Mouse (Mus musculus) forebrain, embryonic 13.5 days (tissue): ENCODE data around the gene Stag1. TPM values are rescaled to one million over a fixed set of nuclear protein-coding genes. Genes with fewer than 3 reads are reported as not detected.
"Not testable (repeated sequence)": the region's sequence is repeated elsewhere in the genome, so short reads cannot be mapped to it uniquely, and the experiment has no call there.

Source experiments
- ATAC-seq: fragments of 200-750 bp; cut with Nextera tagmentation; 2 replicates; pipeline ENCODE4 v1.8.0; 2017
- H3K27ac ChIP-seq: fragments of 300-500 bp; sonication (generic); 2 replicates; pipeline ENCODE4 v1.5.1; 2015; ENCODE audit warnings: inconsistent platforms, mild to moderate bottlenecking, moderate library complexity
- H3K27me3 ChIP-seq: fragments of 300-500 bp; sonication (generic); 2 replicates; pipeline ENCODE4 v1.6.1; 2015; ENCODE audit warnings: mild to moderate bottlenecking, inconsistent platforms
- H3K36me3 ChIP-seq: fragments of 300-500 bp; sonication (generic); 2 replicates; pipeline ENCODE4 v1.6.1; 2015; ENCODE audit warnings: mild to moderate bottlenecking, inconsistent platforms; ENCODE audit not compliant: poor library complexity, severe bottlenecking
- H3K4me1 ChIP-seq: fragments of 300-500 bp; sonication (generic); 2 replicates; pipeline ENCODE4 v1.6.1; 2015; ENCODE audit warnings: inconsistent platforms
- H3K4me2 ChIP-seq: fragments of 300-500 bp; sonication (generic); 2 replicates; pipeline ENCODE4 v1.6.1; 2015; ENCODE audit warnings: inconsistent platforms, mild to moderate bottlenecking, moderate library complexity
- H3K4me3 ChIP-seq: fragments of 300-500 bp; sonication (generic); 2 replicates; pipeline ENCODE4 v1.5.1; 2015; ENCODE audit warnings: mild to moderate bottlenecking, inconsistent platforms
- H3K9ac ChIP-seq: fragments of 300-500 bp; sonication (generic); 2 replicates; pipeline ENCODE4 v1.6.1; 2015; ENCODE audit warnings: mild to moderate bottlenecking, inconsistent platforms
- H3K9me3 ChIP-seq: fragments of 300-500 bp; sonication (generic); replicated peaks from 2 replicates; pipeline ENCODE4 v1.6.1; 2016; ENCODE audit warnings: inconsistent platforms
- WGBS: fragments of 180-500 bp; shearing (Covaris S2); methylation state at CpG from one replicate; pipeline ENCODE4 v1.1.7; 2015; 5-methylcytosine and 5-hydroxymethylcytosine counted together
- polyA plus RNA-seq: library from polyadenylated mRNA; unstranded; fragments of >200 nt; fragmentation: Nextera tagmentation; extraction: Ambion mirVana; gene quantifications from 2 replicates; pipeline ENCODE4 v1.2.1, GENCODE M21; 2015

Gene Stag1
- polyA plus RNA-seq, 1 experiment from 2014 or later = 54.4 TPM

DNA sequence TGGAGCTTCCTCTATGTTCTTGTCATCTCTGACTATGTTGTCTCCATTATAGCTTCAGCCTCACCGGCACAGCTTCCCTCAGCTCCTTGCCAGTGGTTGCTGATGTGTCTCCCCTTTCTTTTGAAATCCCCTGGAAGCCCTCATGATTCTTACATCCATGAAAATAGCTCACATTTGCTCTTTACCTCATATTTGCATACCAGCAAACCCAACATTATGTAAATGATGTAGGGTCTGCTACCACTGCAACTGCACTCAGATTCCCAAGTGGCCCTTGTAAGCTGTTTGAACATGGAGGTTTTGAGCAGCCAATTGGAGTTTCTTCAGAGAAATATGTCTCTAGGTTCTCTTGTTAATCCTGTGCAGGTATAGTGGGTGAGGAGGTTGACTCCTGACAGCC is 110.0 kb downstream of the Stag1 start:
- no peaks in the 10 kb centered on the region for H3K27me3 ChIP-seq
- no peak for ATAC-seq
- 82% methylated on average over 1 of the region's 1 CpGs for WGBS

DNA sequence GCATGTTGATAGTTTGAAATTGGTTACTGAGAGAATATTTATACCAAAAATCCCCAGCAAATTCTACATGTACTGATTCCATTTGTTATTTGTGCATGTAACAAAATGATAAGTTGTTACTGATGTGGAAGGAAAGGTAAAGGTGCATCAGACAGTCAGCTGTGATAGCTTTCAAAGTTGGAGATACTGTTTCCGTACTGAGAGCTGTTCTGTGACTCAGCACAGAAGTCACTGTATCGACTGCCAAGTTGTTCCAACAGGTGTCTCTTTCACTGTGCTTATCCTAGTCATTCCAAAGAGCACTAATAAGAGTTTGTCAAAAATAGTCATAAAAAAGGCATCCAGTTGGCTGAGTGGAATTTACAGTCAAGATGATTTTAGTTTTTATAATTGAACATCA is 114.1 kb downstream of the Stag1 start:
- Histone ChIP-seq H3K9ac (no peak overlapping the region), H3K4me1 (0 out of 2 replicates have a peak, but pooled peaks cover 7% of the 10 kb centered on the region), H3K27me3 (no peaks in the 10 kb centered on the region), H3K9me3 (no peaks in the 10 kb centered on the region), H3K4me3 (no peak overlapping the region), H3K36me3 (no peaks in the 10 kb centered on the region), H3K27ac (no peak overlapping the region), H3K4me2 (no peak overlapping the region)
- WGBS = 80% methylated on average over 2 of the region's 2 CpGs
- ATAC-seq = no peak

More for the DNA sequence above, 110.0 kb downstream of the Stag1 start:
- H3K4me2 ChIP-seq = no peak overlapping the region
- no peaks in the 10 kb centered on the region for H3K36me3 ChIP-seq
- H3K4me3 ChIP-seq = no peak overlapping the region
- H3K9ac ChIP-seq = no peak overlapping the region
- 0 out of 2 replicates have a peak, but pooled peaks cover 4% of the 10 kb centered on the region for H3K4me1 ChIP-seq
- H3K9me3 ChIP-seq = no peaks in the 10 kb centered on the region
- H3K27ac ChIP-seq = no peak overlapping the region

DNA sequence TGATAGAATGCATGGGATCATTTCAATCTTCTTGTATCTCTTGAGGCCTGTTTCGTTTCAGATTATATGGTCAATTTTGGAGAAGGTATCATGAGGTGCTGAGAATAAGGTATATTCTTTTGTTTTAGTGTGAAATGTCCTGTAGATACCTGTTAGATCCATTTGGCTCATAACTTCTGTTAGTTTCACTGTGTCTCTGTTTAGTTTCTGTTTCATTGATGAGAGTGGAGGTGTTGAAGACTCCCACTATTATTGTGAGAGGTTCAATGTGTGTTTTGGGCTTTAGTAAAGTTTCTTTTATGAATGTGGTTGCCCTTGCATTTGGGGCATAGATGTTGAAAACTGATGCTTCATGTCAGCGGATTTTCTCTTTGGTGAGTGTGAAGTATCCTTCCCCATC is 127.2 kb downstream of the Stag1 start:
- H3K4me3 ChIP-seq, H3K9me3 ChIP-seq, H3K4me1 ChIP-seq, H3K27me3 ChIP-seq, H3K27ac ChIP-seq, H3K36me3 ChIP-seq, H3K9ac ChIP-seq, H3K4me2 ChIP-seq, ATAC-seq: not testable (repeated sequence)
- WGBS = 95% methylated on average over 2 of the region's 2 CpGs

DNA sequence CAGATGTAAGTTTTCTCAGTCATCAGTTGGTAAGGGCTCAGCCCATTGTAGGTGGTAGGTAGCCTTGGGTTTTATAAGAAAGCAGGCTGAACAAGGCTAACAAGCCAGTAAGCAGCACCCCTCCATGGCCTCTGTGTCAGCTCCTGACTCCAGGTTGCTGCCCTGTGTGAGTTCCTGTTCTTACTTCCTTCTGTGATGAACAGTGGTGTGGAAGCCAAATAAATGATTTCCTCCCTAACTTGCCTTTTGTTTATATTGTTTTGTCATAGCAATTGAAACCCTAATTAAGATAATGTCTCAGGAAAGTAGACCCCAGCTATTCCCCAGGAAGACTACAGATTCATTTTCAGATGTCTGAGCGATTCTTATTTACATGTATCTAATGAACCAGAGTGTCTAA is 134.2 kb downstream of the Stag1 start:
- 0 out of 2 replicates have a peak, but pooled peaks cover 11% of the 10 kb centered on the region for H3K4me1 ChIP-seq
- H3K36me3 ChIP-seq = no peaks in the 10 kb centered on the region
- H3K4me2 ChIP-seq = no peak overlapping the region
- H3K27me3 ChIP-seq = no peaks in the 10 kb centered on the region
- H3K27ac ChIP-seq = no peak overlapping the region
- ATAC-seq = no peak
- H3K9me3 ChIP-seq = no peaks in the 10 kb centered on the region
- no peak overlapping the region for H3K9ac ChIP-seq
- H3K4me3 ChIP-seq = no peak overlapping the region
- 83% methylated on average over 1 of the region's 1 CpGs for WGBS

DNA sequence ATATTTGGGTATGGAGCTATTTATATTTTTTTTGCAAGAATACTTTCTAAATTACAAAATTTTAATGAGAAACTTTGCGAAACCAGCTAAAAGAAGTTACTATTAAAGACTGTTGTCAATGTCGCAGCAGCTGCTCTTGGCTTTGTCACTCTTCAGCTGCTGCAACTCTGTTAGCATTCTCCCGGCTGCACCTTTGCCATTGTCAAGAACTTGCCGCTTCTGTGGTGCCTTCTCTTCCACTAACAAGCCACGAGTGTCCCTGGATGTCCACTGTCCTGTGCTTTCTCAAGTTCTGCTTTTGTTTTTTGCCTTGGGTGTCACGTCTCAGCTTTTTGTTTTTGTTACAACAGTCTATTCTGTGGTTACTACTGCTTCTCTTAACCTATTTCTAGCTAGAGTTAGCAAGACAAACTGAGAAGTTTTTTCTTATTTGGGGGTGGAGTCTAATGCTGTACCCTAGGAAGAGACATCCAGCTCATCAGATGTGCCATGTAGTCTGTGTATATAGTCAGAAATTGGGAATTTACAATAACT is 136.4 kb downstream of the Stag1 start:
- no peaks in the 10 kb centered on the region for H3K36me3 ChIP-seq

DNA sequence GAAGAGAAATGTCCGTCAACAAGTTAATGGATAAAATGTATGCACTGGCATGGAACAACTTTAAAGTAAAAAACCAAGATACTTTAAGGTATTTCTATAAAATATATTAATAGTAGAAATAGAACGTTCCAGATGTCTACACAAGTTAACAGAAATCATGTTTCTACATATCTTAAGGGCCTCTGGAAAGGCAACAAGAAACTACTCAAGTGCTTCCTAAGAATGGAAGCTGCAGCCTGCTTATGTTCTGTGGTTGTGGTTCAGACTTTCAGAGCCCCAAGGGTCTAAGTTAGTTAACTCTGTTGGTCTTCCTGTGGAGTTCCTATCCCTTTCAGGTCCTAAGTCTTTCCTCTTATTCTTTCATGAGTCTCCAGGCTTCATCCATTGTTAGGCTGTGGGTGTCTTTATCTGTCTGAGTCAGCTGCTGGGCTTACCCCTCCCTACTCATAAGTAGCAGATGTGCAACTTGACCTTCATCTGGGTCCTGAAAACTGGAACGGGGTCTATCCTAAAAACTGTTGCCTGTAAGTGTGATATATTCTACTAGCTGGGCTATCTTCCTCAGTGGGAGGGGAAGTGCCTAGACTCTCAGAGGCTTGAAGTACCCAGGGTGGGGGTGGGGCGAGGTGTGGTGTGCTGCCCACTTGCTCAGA is 138.5 kb downstream of the Stag1 start:
- H3K27me3 ChIP-seq = no peaks in the 10 kb centered on the region
- H3K4me3 ChIP-seq = no peak overlapping the region
- H3K36me3 ChIP-seq = no peaks in the 10 kb centered on the region
- no peak overlapping the region for H3K9ac ChIP-seq
- ATAC-seq = no peak
- no peak overlapping the region for H3K4me2 ChIP-seq
- H3K27ac ChIP-seq = no peak overlapping the region
- WGBS = 79% methylated on average over 4 of the region's 4 CpGs
- H3K9me3 ChIP-seq = no peaks in the 10 kb centered on the region
- H3K4me1 ChIP-seq = 0 out of 2 replicates have a peak, but pooled peaks cover 6% of the 10 kb centered on the region

More for the DNA sequence above, 136.4 kb downstream of the Stag1 start:
- 0 out of 2 replicates have a peak, but pooled peaks cover 11% of the 10 kb centered on the region for H3K4me1 ChIP-seq
- H3K9ac ChIP-seq = no peak overlapping the region
- H3K27me3 ChIP-seq = no peaks in the 10 kb centered on the region
- H3K27ac ChIP-seq = no peak overlapping the region
- no peak for ATAC-seq
- 60% methylated on average over 6 of the region's 6 CpGs for WGBS
- no peak overlapping the region for H3K4me3 ChIP-seq
- H3K9me3 ChIP-seq = no peaks in the 10 kb centered on the region
- H3K4me2 ChIP-seq = no peak overlapping the region

DNA sequence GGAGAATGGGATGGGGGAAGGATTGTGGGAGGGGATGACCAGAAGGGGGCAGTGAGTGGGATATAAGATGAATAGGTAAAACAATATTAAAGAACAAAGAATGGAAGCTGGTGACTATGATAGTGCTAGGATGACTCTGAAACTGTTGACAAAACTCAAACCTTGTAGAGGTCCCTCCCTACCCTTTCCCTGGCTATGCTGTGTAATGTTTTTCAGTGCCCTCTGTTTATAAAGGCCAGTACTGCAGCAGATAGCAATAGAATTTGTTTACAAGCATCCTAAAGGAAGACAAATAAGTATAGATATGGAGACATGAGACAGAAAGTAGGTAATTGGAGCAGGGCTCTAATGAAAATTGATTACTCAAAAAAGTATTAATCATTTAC is 139.0 kb downstream of the Stag1 start:
- Histone ChIP-seq H3K27ac (no peak overlapping the region), H3K9me3 (no peaks in the 10 kb centered on the region), H3K4me1 (0 out of 2 replicates have a peak, but pooled peaks cover 6% of the 10 kb centered on the region), H3K4me2 (no peak overlapping the region), H3K27me3 (no peaks in the 10 kb centered on the region), H3K9ac (no peak overlapping the region), H3K4me3 (no peak overlapping the region), H3K36me3 (no peaks in the 10 kb centered on the region)
- ATAC-seq = no peak

DNA sequence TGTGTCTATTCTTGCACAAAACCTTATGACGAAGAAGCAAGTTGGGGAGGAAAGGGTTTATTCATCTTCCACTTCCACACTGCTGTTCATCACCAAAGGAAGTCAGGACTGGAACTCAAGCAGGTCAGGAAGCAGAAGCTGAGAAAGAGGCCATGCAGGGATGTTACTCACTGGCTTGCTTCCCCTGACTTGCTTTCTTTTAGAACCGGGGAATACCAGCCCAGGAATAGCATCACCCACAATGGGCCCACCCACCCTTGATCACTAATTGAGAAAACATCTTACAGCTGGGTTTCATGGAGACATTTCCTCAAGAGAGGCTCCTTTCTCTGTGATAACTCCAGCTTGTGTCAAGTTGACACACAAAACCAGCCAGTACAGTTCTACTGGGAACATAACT is 179.6 kb downstream of the Stag1 start:
- H3K27ac ChIP-seq, H3K4me1 ChIP-seq, H3K27me3 ChIP-seq, H3K9me3 ChIP-seq, ATAC-seq, H3K9ac ChIP-seq, H3K4me2 ChIP-seq, H3K4me3 ChIP-seq, H3K36me3 ChIP-seq: not testable (repeated sequence)
- 89% methylated on average over 2 of the region's 2 CpGs for WGBS

DNA sequence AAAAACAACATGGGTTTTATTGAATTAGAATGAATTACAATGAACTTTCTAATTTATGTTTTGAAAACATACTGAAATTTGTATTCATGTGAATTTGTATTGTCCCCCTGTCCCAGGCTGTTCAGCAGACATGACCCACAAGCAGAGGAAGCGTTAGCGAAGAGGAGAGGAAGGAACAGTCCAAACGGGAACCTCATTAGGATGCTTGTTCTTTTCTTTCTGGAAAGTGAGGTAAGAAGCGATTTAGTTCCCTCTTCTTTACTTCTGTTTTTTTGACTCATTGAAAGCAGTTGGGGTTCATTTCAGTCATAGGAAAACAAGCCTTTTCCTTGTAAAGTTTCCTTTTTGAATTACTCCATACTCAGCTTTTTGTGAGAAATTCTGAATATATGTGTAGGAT is 268.4 kb downstream of the Stag1 start:
- H3K9me3 ChIP-seq = no peaks in the 10 kb centered on the region

DNA sequence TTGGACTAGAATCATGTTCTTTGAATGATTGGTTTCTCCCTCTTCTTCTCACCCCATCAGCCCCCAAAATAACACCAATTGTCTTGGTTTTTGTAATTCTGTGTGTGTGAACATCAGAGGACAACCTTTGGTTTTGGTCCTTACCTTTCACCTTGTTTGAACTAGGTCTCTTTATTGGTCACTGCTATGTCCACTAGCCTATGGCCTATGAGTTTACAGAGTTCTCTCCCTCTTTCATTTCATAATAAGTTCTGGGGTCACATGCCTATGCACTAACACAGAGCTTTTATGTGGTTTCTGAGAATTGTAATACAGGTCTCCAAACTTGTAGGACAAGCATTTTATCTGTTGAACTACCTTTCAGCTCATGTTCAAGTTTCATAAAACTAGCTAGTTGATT is 272.0 kb downstream of the Stag1 start:
- no peak for ATAC-seq
- no peak overlapping the region for H3K4me3 ChIP-seq
- no peaks in the 10 kb centered on the region for H3K36me3 ChIP-seq
- no peak overlapping the region for H3K9ac ChIP-seq
- H3K27me3 ChIP-seq = no peaks in the 10 kb centered on the region
- no peaks in the 10 kb centered on the region for H3K9me3 ChIP-seq
- no peak overlapping the region for H3K27ac ChIP-seq
- no peaks in the 10 kb centered on the region for H3K4me1 ChIP-seq
- H3K4me2 ChIP-seq = no peak overlapping the region

More for the DNA sequence above, 268.4 kb downstream of the Stag1 start:
- ATAC-seq = no peak
- Histone ChIP-seq H3K27ac (no peak overlapping the region), H3K27me3 (no peaks in the 10 kb centered on the region), H3K36me3 (no peaks in the 10 kb centered on the region), H3K4me1 (no peaks in the 10 kb centered on the region), H3K4me3 (no peak overlapping the region), H3K9ac (no peak overlapping the region), H3K4me2 (no peak overlapping the region)
- 64% methylated on average over 4 of the region's 4 CpGs for WGBS

DNA sequence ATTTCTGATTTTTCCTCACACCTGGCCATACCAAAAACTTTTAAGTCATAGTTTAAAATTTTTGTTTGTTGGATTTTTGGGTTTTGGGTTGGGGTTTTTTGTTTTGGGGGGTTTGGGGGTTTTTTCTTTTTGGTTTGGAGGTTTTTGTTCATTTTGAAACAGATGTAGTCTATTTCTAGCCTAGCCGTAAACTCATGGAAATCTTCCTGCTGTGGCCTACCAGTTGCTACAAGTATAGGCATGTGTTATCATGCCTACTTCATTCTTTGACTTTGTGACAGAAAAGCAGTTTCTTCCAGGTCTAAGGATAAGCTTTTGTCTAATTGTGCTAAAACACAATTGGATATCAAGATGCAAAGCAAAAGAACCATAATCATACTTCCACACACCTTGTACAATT is 298.5 kb downstream of the Stag1 start:
- Histone ChIP-seq H3K27ac (no peak overlapping the region), H3K4me1 (no peaks in the 10 kb centered on the region), H3K4me2 (no peak overlapping the region), H3K9ac (no peak overlapping the region), H3K27me3 (no peaks in the 10 kb centered on the region), H3K36me3 (0 out of 2 replicates have a peak, but pooled peaks cover 6% of the 10 kb centered on the region), H3K4me3 (no peak overlapping the region), H3K9me3 (no peaks in the 10 kb centered on the region)
- ATAC-seq = no peak
- 88% methylated on average over 1 of the region's 1 CpGs for WGBS

DNA sequence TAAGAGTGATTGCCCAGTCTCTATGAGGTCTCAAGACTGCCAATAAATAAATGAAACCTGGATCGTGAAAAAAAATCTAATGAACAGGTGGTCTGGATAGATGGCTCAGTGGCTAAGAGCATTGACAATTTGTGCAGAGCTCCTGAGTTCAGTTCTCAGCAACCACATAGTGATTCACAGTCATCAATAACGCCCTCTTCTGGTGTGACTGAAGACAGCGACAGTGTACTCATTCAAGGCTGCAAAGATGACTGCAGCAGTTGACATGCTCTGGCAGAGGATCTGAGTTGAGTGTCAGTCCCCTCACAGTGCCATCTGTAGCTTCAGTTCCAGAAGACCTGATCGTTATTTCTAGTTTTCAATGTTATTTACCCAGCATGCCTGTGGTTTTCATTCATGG is 300.4 kb downstream of the Stag1 start:
- WGBS = 89% methylated on average over 4 of the region's 4 CpGs
- H3K9me3 ChIP-seq = no peaks in the 10 kb centered on the region
- ATAC-seq = no peak

DNA sequence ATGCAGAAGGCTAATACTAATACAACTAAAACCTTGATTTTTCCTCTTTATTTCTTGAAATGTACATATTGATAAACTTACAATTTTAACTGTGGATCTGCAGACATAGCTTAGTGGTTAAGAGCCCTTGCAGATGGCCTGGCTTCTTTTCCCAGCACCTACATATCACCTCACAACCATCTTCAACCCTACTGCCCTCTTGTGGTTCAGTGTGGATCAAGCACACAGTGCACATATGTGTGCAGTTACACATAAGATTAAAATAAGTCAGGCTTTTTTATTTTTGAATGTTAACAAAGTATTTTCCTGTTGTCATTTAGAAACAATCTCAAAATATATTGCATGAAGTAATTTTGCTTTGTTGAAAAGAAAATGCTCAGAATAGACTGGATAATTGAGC is 312.8 kb downstream of the Stag1 start:
- no peak overlapping the region for H3K4me2 ChIP-seq
- H3K9me3 ChIP-seq = no peaks in the 10 kb centered on the region
- H3K4me3 ChIP-seq = no peak overlapping the region
- H3K4me1 ChIP-seq = no peaks in the 10 kb centered on the region
- no peaks in the 10 kb centered on the region for H3K27me3 ChIP-seq
- peaks cover 26% of the 10 kb centered on the region for H3K36me3 ChIP-seq
- no peak overlapping the region for H3K27ac ChIP-seq
- H3K9ac ChIP-seq = no peak overlapping the region
- no peak for ATAC-seq

More for the DNA sequence above, 300.4 kb downstream of the Stag1 start:
- Histone ChIP-seq H3K9ac (no peak overlapping the region), H3K4me3 (no peak overlapping the region), H3K27ac (no peak overlapping the region), H3K36me3 (0 out of 2 replicates have a peak, but pooled peaks cover 6% of the 10 kb centered on the region), H3K4me2 (no peak overlapping the region), H3K27me3 (no peaks in the 10 kb centered on the region), H3K4me1 (no peaks in the 10 kb centered on the region)
